Mouse (Mus musculus) gastrocnemius, adult 2 months (tissue): ENCODE results near the gene Klhl29. TPM values are rescaled to one million over a fixed set of nuclear protein-coding genes. Genes with fewer than 3 reads are reported as not detected.

ENCODE experiments used
- DNase-seq: peaks from one replicate; pipeline ENCODE4 v3.0.0; 2022
- H3K27ac ChIP-seq: fragments of 200-600 bp; 2 replicates; pipeline ENCODE4 v1.8.1; 2022; ENCODE audit warnings: mild to moderate bottlenecking
- H3K4me3 ChIP-seq: fragments of 200-600 bp; 2 replicates; pipeline ENCODE4 v1.8.1; 2022; ENCODE audit warnings: mild to moderate bottlenecking, moderate library complexity
- CTCF ChIP-seq: fragments of 200-600 bp; IDR thresholded peaks from 2 replicates; pipeline ENCODE4 v1.8.1; 2022; ENCODE audit warnings: antibody characterized with exemption, mild to moderate bottlenecking, moderate library complexity
- intact Hi-C: fragments of 180-260 bp; cut with DNase I; formaldehyde crosslinking; loops from one replicate; pipeline ENCODE4 v1.15.1; 2025
- total RNA-seq, 2 experiments: library from RNA; stranded (reverse); gene quantifications; 2 replicates each; pipeline ENCODE4 v1.2.3; 2021

Klhl29 gene
- total RNA-seq, 2 experiments from 2014 or later = 3.0 to 3.4 TPM

- intact Hi-C loops = no loop called here
These were observed 184.3 kb downstream of the Klhl29 start for GRCm38 (mm10) chr12:5191206-5191605.

DNA sequence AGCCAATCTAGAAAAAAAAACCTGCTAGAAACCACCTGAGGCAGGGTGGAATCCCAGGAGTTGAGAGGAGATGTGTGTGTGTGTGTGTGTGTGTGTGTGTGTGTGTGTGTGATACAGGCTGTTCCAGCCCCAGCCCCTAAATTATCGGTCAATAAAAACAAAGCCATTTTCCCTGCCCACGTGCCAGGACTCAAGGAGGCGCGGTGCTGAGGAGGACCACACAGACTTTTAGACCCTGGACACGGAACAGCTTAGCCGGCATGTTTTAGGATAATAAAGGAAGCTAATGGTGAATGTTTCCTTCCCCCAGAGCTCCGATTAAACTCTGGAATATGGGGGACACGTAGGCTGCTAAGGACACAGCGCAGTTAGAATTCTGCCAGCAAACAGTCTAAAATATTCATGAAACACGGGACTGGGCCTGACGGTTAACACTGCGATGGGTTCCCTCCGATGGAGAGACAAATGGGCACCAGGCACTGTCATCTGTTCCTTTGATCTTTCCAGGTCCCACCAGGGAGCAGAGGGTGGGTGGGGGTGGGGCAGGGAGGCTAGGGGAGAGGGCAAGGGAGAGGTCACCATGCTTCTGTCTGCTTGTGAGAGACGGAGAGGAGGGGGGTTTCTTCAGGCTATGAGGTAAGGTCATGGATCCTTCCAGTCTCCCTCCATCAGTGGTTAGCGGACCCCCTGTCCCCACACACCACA is 185.9 kb downstream of the Klhl29 start:
- no peak for TF ChIP-seq CTCF
- Histone ChIP-seq H3K4me3 (no peak overlapping the region), H3K27ac (peak overlapping the region; percentile 93)
- peak; percentile 13 for DNase-seq
- intact Hi-C loops = loop anchor here (5.0 kb wide), 1 partner anchor 58 kb away; no protein-coding TSS in a partner anchor

More at GRCm38 (mm10) chr12:5191206-5191605, 184.3 kb downstream of the Klhl29 start:
- peak; percentile 14 for DNase-seq
- H3K4me3 ChIP-seq = peak overlapping the region; percentile 58
- H3K27ac ChIP-seq = peak overlapping the region; percentile 91
- TF ChIP-seq CTCF = no peak

DNA sequence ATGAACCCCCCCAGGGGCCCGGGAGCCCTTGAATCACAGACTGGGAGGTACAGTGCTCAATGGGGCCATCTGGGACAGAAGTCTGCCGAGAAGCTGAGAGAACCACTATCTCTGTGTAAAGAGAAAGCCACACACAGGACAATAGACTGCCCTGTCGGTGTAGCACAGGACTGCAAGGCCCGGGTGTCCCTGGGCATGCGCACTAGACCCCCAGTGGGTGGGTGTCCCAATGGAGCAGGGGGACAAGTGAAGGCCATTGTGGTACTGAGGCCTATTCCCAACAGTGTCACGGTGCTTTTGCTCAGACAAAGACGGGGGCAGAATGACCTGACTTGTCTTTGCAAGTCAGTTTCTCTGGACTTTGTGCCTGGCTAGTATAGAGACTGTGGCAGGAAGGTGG is 186.6 kb downstream of the Klhl29 start:
- no peak for TF ChIP-seq CTCF
- Histone ChIP-seq H3K4me3 (no peak overlapping the region), H3K27ac (peak overlapping the region; percentile 93)
- peak; percentile 19 for DNase-seq
- intact Hi-C loops = loop anchor here (5.0 kb wide), 1 partner anchor 58 kb away; no protein-coding TSS in a partner anchor

GRCm38 (mm10) chr12:5187773-5188333 is 187.6 kb downstream of the Klhl29 start:
- no peak for TF ChIP-seq CTCF
- peak; percentile 66 for DNase-seq
- peak overlapping the region; percentile 93 for H3K27ac ChIP-seq
- H3K4me3 ChIP-seq = peak overlapping the region; percentile 36
- intact Hi-C loops = loop anchor here (5.0 kb wide), 1 partner anchor 59 kb away; no protein-coding TSS in a partner anchor

DNA sequence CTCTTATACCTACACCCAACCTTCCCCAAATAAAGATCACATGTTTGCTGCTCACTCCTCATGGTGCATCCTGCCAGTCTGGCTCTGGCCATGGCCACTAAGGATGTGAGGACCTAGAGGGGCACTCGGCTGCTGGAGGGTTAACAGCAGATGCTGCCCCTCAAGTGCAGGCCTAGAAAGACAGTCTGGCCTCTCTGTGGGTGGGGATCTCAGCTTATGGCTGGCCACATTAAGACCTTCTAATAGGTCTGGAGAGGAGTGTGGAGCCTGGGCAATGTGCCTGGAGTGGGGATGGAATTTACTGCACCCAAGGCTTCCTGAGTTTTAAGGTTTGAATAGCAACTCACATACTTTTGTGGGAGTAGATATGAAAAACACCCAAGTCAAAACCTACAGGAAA is 188.8 kb downstream of the Klhl29 start:
- peak; percentile 58 for DNase-seq
- TF ChIP-seq CTCF = no peak
- H3K4me3 ChIP-seq = no peak overlapping the region
- intact Hi-C loops = loop anchor here (5.0 kb wide), 1 partner anchor 61 kb away; no protein-coding TSS in a partner anchor
- peak overlapping the region; percentile 93 for H3K27ac ChIP-seq

DNA sequence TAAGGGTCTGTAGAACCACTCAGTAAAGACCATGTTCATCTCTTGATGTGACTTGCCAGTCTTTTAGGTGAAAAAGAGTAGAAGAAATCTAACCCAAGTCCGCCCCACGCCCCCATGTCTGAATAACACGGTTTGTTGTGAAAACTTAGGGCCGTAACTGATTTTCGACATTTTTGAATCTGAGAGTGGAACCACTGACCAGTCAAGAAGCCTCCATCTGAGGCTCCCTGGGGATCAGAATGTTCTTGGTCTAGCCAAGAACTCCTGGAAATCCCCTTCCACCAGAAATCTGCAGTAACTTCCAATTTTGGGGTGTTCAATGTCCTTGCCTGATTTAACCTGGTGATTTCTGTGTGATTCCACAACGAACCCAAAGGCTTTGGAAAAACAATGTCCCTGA is 189.9 kb downstream of the Klhl29 start:
- intact Hi-C loops = loop anchor here (5.0 kb wide), 1 partner anchor 62 kb away; no protein-coding TSS in a partner anchor
- TF ChIP-seq CTCF = no peak
- Histone ChIP-seq H3K27ac (peak overlapping the region; percentile 46), H3K4me3 (no peak overlapping the region)
- peak; percentile 10 for DNase-seq

GRCm38 (mm10) chr12:5182586-5182985 is 192.9 kb downstream of the Klhl29 start:
- Histone ChIP-seq H3K4me3 (no peak overlapping the region), H3K27ac (peak overlapping the region; percentile 24; the same call in 1 of the 2 replicates)
- peak; percentile 12 for DNase-seq
- intact Hi-C loops = no loop called here
- TF ChIP-seq CTCF = no peak

- Histone ChIP-seq H3K4me3 (no peak overlapping the region), H3K27ac (peak overlapping the region; percentile 24; the same call in 1 of the 2 replicates)
- peak; percentile 1 for DNase-seq
- intact Hi-C loops = no loop called here
- no peak for TF ChIP-seq CTCF
These were observed 193.3 kb downstream of the Klhl29 start for GRCm38 (mm10) chr12:5182165-5182564.

DNA sequence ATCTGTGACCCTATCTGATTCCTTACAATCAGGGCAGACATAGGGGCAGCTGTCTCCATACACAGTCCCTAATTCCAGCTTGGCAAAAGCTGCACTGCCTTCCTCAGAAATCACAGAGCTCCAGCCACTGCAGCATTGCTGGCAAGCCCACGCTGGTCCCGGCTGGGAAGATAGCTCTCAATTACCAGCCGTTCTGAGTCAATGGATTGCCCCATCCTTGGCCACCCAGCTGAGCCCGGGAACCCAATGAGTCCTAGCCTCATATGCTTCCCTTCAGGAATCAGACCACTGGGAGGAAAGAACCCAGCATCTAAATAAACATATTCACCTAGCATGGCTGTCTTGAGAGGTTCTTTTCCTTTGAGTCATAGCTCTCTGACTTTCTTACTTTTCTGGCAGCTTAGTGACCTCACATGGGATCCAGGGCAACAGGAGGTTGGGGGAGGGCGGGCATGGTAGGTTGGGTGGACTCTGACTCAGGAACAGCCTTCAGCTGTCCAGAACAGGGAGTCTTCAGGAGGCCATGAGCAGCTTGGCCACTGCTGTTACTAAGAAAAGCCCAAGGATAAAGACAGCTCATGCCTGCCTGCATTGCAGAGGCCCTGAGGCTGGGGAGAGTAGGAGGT is 198.7 kb downstream of the Klhl29 start:
- TF ChIP-seq CTCF = no peak
- no peak overlapping the region for H3K4me3 ChIP-seq
- peak; percentile 77 for DNase-seq
- peak overlapping the region; percentile 66 for H3K27ac ChIP-seq
- intact Hi-C loops = no loop called here

GRCm38 (mm10) chr12:5166141-5166540 is 209.3 kb downstream of the Klhl29 start:
- no peak overlapping the region for H3K4me3 ChIP-seq
- H3K27ac ChIP-seq = peak overlapping the region; percentile 24; the same call in 1 of the 2 replicates
- TF ChIP-seq CTCF = peak; percentile 61
- peak; percentile 62 for DNase-seq
- intact Hi-C loops = no loop called here

DNA sequence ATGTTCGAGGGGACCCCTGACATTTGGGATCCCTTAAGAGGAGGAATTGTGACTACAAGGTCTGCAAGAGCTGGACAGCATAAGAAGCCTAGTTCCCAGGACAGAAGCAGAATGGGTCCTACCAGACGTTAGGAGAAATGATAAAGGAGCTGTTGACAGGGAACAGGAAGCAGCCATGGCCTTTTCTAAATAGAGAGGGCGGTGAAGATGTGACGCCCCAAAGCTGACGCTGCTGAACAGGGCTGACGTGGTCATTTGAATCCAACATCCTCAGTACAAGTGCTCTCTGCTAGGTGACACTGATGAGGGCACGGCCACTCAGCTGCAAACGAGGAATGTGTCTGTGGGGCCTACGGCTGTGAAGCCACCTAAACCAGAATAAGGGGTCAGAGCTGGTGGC is 210.1 kb downstream of the Klhl29 start:
- Histone ChIP-seq H3K27ac (0 out of 2 replicates have a peak overlapping the region, but pooled peaks have one; percentile 24), H3K4me3 (no peak overlapping the region)
- TF ChIP-seq CTCF = no peak
- intact Hi-C loops = no loop called here
- no peak for DNase-seq

DNA sequence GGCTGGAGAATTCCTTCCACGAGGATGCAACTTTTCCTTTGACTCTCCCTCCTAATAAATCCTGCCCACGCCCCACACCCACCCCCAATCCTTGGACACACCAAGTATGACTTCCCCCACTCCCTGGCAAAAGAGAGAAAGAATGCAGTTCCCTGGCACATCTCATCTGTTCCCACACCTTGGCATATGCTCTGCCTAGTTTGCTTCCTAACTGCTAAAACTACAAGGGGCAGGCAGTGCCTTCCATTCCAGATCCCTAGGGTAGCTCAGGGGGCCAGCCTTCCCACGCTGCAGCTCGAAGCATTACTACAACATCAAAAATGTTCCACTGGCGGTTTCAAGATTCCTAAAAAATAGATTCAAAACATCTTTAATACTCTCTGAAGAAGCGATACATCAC is 212.8 kb downstream of the Klhl29 start:
- no peak for TF ChIP-seq CTCF

DNA sequence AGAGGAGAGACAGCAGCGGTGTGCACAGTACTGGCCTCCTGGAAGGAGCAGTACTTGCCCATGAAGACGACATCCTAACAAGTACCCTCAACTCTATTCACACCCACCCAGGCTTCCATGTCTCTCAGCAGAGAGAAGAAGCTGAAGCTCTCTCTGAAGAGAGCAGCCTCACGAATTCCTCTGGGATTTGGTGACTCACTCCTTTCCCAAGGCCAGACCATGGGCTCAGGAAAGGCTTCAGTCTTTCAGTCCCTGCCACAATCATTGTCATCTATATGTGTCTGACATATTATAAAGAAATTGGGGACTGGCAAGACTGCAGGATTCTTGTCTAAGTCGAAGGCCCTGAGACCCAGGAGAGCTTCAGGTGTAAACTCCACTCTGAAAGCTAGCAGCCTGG is 213.9 kb downstream of the Klhl29 start:
- TF ChIP-seq CTCF = no peak
- H3K4me3 ChIP-seq = no peak overlapping the region
- intact Hi-C loops = no loop called here
- H3K27ac ChIP-seq = peak overlapping the region; percentile 72
- no peak for DNase-seq

More for the DNA sequence above, 212.8 kb downstream of the Klhl29 start:
- H3K27ac ChIP-seq = peak overlapping the region; percentile 72
- no peak overlapping the region for H3K4me3 ChIP-seq
- intact Hi-C loops = no loop called here
- DNase-seq = no peak
